Comparison of ENCODE assay signal across 8 mouse cellular contexts in the genomic region with DNA sequence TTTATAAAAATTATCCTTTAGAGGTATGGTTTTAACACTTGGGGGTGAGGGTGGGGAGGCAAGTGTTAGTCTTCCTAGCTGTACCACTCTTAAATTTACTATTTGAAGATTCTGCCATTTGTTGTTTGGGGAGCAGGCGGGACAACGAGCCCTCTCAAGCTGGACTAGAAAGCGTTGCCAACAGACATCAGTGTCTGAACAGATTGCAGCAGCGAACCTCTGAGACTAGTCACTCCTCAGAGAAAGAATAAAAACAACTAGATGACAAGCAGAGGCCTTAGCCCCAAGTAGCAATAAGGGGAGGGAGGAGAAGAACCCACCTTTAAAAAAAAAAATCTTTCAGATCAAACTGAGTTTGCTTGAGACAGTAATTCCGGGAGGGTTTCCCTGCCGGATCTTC. TPM values are rescaled to one million over a fixed set of nuclear protein-coding genes. Genes with fewer than 3 reads are reported as not detected.
DNase-seq lines count a peak whose midpoint lies in the region; ATAC-seq and TF ChIP-seq lines count a peak whose summit lies in the region.

No protein-coding gene starts in this region.

- H3K27ac ChIP-seq in left cerebral cortex, adult 2 months: no peak overlapping the region
- H3K27ac ChIP-seq in cortical plate, adult 2 months (ENCODE audit: insufficient read depth, low read length): no peak overlapping the region
- H3K27ac ChIP-seq in liver, embryonic 16.5 days (ENCODE audit: low read length): peak overlapping the region; percentile 58
- no peak overlapping the region for H3K27ac ChIP-seq in thymus, adult 2 months (ENCODE audit: control insufficient read depth, insufficient read depth, low read length)

- intact Hi-C loops in left cerebral cortex, adult 2 months (cut with DNase I): no loop called here
- intact Hi-C loops in left cerebral cortex, postnatal 4 days (cut with DNase I): no loop called here
- intact Hi-C loops in heart, postnatal 10 days (cut with DNase I): loop anchor here (5.0 kb wide), 2 partner anchors 42 to 127 kb away; a partner anchor contains a TSS
- intact Hi-C loops in gastrocnemius, postnatal 14 days (cut with DNase I; ENCODE audit: low total_unique reads): no loop called here
- intact Hi-C loops in gastrocnemius, postnatal 36 days (cut with DNase I): loop anchor here (5.0 kb wide), 1 partner anchor 127 kb away; a partner anchor contains a TSS

- peak overlapping the region; percentile 30; the same call in 1 of the 2 replicates for H3K4me3 ChIP-seq in left cerebral cortex, adult 2 months
- 0 out of 2 replicates have a peak overlapping the region, but pooled peaks have one; percentile 11 for H3K4me3 ChIP-seq in cortical plate, adult 2 months (ENCODE audit: insufficient read depth, low read length)
- peak overlapping the region; percentile 74 for H3K4me3 ChIP-seq in liver, embryonic 16.5 days (ENCODE audit: low read depth, low read length)
- no peak overlapping the region for H3K4me3 ChIP-seq in thymus, adult 2 months (ENCODE audit: control insufficient read depth, insufficient read depth, low read length)

- TF ChIP-seq CTCF in left cerebral cortex, adult 2 months (IDR thresholded peaks at IDR 0.05): no peak
- TF ChIP-seq CTCF in cortical plate, adult 2 months (IDR thresholded peaks at IDR 0.05; ENCODE audit: extremely low read depth, insufficient read depth, low read length): no peak
- TF ChIP-seq CTCF in thymus, adult 2 months (IDR thresholded peaks at IDR 0.05; ENCODE audit: borderline replicate concordance, control insufficient read depth, extremely low read depth, insufficient read depth, low read length, poor library complexity): no peak

- no peak for TF ChIP-seq POLR2A in cortical plate, adult 2 months (IDR thresholded peaks at IDR 0.05; ENCODE audit: extremely low read depth, insufficient read depth, low read length)
- TF ChIP-seq POLR2A in thymus, adult 2 months (IDR thresholded peaks at IDR 0.05; ENCODE audit: control insufficient read depth, extremely low read depth, insufficient read depth, low read length, poor library complexity): no peak

- peak overlapping the region; percentile 90 for H3K4me2 ChIP-seq in liver, embryonic 16.5 days (ENCODE audit: low read depth, low read length)

- ATAC-seq in liver, embryonic 16.5 days (ENCODE audit: low read depth): no peak

- H3K9ac ChIP-seq in liver, embryonic 16.5 days (ENCODE audit: low read depth, low read length): peak overlapping the region; percentile 79

- 17% methylated on average over 6 of the region's 6 CpGs for WGBS in liver, embryonic 16.5 days (ENCODE audit: insufficient replicate concordance)
- WGBS in thymus, adult 2 months: 35% methylated on average over 6 of the region's 6 CpGs

- no peaks in the 10 kb centered on the region for H3K36me3 ChIP-seq in liver, embryonic 16.5 days (ENCODE audit: control insufficient read depth, insufficient read depth)
- no peaks in the 10 kb centered on the region for H3K36me3 ChIP-seq in thymus, adult 2 months (ENCODE audit: control insufficient read depth, insufficient read depth, low read length)

- no peaks in the 10 kb centered on the region for H3K27me3 ChIP-seq in liver, embryonic 16.5 days (ENCODE audit: control insufficient read depth, insufficient read depth, low read depth, low read length)
- no peaks in the 10 kb centered on the region for H3K27me3 ChIP-seq in thymus, adult 2 months (ENCODE audit: control insufficient read depth, insufficient read depth, low read length)

- H3K9me3 ChIP-seq in liver, embryonic 16.5 days (replicated peaks; ENCODE audit: control insufficient read depth, low read length): no peaks in the 10 kb centered on the region

- no peak for DNase-seq in left cerebral cortex, adult 2 months (ENCODE audit: extremely low spot score in 1 of 2, low spot score in 2 of 2)
- DNase-seq in left cerebral cortex, postnatal 4 days: no peak
- peak; percentile 20 to 21 for DNase-seq in heart, postnatal 10 days
- no peak for DNase-seq in gastrocnemius, postnatal 14 days
- DNase-seq in gastrocnemius, postnatal 36 days: no peak
- DNase-seq in thymus, adult 2 months: no peak

- no peaks in the 10 kb centered on the region for H3K4me1 ChIP-seq in cortical plate, adult 2 months (ENCODE audit: control insufficient read depth, insufficient read depth, low read length)
- H3K4me1 ChIP-seq in liver, embryonic 16.5 days (ENCODE audit: control insufficient read depth, low read depth, low read length): peaks cover 16% of the 10 kb centered on the region
- H3K4me1 ChIP-seq in thymus, adult 2 months (replicated peaks; ENCODE audit: control insufficient read depth, insufficient read depth, low read length): peaks cover 6% of the 10 kb centered on the region; the same call in 1 of the 2 replicates

RNA-seq across cellular contexts. Expression of a gene that starts 0.8 kb away (rescaled TPM):
- 1 to 10 TPM; 2.0 to 2.5 TPM for total RNA-seq in left cerebral cortex, adult 2 months (2021)
- 1 to 10 TPM; 1.8 to 2.3 TPM for total RNA-seq in left cerebral cortex, postnatal 4 days (2021)
- polyA plus RNA-seq in cortical plate, adult 2 months (2012; rRNA removed): 2.0 and 2.5 TPM in 2 replicates
- 10 to 100 TPM; 26.1 to 28.3 TPM for total RNA-seq in heart, postnatal 10 days (2021)
- 25.8 and 26.6 TPM in 2 replicates for polyA plus RNA-seq in liver, embryonic 16.5 days (2015; fragmentation: Nextera tagmentation; extraction: Ambion mirVana)
- 10 to 100 TPM; 20.6 to 29.9 TPM for total RNA-seq in gastrocnemius, postnatal 14 days (2021)
- total RNA-seq in gastrocnemius, postnatal 36 days (2021): 10 to 100 TPM; 31.8 to 42.6 TPM
- 3.9 and 5.4 TPM in 2 replicates for polyA plus RNA-seq in thymus, adult 2 months (2012; rRNA removed)

RNA-seq across cellular contexts. Expression of a gene that starts 43.0 kb away (rescaled TPM):
- 10 to 100 TPM; 21.0 to 21.2 TPM for total RNA-seq in left cerebral cortex, adult 2 months (2021)
- total RNA-seq in left cerebral cortex, postnatal 4 days (2021): 10 to 100 TPM in 1 of 2 experiments, 1 to 10 TPM in 1; 9.3 to 11.9 TPM
- polyA plus RNA-seq in cortical plate, adult 2 months (2012; rRNA removed): 55.2 and 57.3 TPM in 2 replicates
- 10 to 100 TPM; 26.7 to 27.3 TPM for total RNA-seq in heart, postnatal 10 days (2021)
- 45.5 and 48.2 TPM in 2 replicates for polyA plus RNA-seq in liver, embryonic 16.5 days (2015; fragmentation: Nextera tagmentation; extraction: Ambion mirVana)
- 10 to 100 TPM; 16.1 to 17.1 TPM for total RNA-seq in gastrocnemius, postnatal 14 days (2021)
- 10 to 100 TPM; 15.8 to 17.3 TPM for total RNA-seq in gastrocnemius, postnatal 36 days (2021)
- 15.0 and 20.0 TPM in 2 replicates for polyA plus RNA-seq in thymus, adult 2 months (2012; rRNA removed)

Comparison
In these comparisons a context has a peak if more than half of its experiments do, and no peak if none do; other contexts are left out.
1. intact Hi-C loops: an anchor here in heart, postnatal 10 days (5.0 kb wide) and gastrocnemius, postnatal 36 days (5.0 kb wide); none called in left cerebral cortex, adult 2 months, left cerebral cortex, postnatal 4 days and gastrocnemius, postnatal 14 days.
2. DNase-seq: peak in heart, postnatal 10 days (2 of 2); none in left cerebral cortex, adult 2 months (0 of 2), left cerebral cortex, postnatal 4 days (single experiment), gastrocnemius, postnatal 14 days (single experiment), gastrocnemius, postnatal 36 days (0 of 2) and thymus, adult 2 months (single experiment).
3. RNA of a gene that starts 0.8 kb away (total RNA-seq): 31.8 to 42.6 TPM in gastrocnemius, postnatal 36 days, 20.6 to 29.9 TPM in gastrocnemius, postnatal 14 days and 26.1 to 28.3 TPM in heart, postnatal 10 days; 2.0 to 2.5 TPM in left cerebral cortex, adult 2 months and 1.8 to 2.3 TPM in left cerebral cortex, postnatal 4 days; every median in the first group is over 4 times any median in the second.